Mouse (Mus musculus) frontal cortex, postnatal 36 days (tissue): Measurements from ENCODE around the gene Ppfia2.
A peak's percentile ranks its signal among the peaks of the same experiment; 100 is the strongest.

Experiments
- DNase-seq, 2 experiments: peaks; one replicate each; pipeline ENCODE4 v3.0.0; 2022; ENCODE audit warnings: low spot score in 2 of 2

Ppfia2 gene

DNA sequence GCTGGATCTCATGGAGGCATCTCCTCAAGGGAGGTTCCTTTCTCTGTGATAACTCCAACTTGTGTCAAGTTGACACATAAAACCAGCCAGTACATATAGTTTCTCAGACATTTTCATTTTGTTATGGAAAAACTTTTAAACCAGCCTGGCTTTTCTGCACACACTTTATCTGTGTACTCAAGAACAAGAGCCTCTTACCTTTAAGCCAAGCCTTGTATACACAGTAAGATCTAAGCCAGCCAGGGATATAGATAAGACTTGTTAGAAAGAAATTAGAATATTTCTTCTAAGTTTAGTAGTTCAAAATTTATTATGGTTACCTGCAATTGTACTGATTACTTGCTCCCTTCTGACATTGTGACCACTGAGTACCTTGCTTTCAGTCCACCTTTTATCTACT lies 444.1 kb downstream of the Ppfia2 start:
- DNase-seq, result no peak

DNA sequence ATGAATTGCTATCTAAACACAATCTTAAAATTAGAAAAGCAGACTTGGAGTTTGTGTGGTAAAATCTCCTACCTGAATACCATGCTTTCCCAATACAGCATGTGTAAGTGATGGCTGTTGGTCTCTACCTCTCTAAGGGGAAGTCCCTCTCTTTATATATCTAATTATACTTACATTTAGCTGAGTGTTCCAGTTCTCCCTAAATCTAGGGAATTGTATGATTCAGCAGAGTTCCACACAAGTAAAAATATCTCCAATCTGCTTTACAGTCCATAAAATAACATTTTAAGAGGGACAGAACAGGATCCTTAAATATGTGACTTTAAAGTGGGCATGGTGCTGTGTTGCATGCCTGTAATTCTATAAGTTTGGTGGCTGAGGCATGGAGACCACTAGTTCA lies 444.7 kb downstream of the Ppfia2 start:
- no peak for DNase-seq

DNA sequence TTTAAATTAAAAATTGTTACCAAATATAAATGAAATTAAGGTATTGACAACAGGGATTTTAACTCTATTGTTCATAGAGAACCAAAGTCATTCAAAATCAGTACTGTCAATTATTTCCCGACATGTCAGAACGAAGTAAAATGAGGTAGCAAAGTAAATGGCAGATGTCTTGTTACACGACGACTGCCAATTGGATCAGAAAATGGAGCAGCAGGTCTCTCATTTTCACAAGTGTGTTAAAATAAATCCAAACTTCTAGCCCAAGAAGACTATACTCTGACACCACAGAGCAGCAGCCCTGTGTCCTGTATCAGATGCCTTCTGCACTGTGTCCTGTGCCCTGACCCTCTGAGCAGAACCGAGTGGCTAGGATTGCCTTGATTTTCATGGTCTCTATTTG lies 454.2 kb downstream of the Ppfia2 start:
- no peak for DNase-seq

DNA sequence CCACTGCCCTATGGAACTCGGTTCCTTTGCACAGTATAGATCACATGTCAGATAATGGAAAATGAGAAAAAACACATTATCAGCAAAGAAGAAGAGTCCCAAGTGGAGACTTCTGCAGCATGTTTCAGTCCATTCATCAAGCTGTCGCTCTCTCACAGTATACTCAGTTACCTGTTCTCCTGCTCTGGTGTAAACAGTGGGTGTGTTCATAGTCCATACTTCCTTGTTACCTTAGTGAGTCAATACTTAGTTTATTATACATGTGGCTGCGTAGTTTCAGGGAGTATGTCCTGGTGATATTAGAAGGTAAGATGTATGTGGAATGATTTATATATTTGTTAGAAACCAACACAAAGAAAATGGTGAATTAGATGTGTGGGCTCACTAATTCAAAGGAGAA lies 454.7 kb downstream of the Ppfia2 start:
- no peak for DNase-seq

DNA sequence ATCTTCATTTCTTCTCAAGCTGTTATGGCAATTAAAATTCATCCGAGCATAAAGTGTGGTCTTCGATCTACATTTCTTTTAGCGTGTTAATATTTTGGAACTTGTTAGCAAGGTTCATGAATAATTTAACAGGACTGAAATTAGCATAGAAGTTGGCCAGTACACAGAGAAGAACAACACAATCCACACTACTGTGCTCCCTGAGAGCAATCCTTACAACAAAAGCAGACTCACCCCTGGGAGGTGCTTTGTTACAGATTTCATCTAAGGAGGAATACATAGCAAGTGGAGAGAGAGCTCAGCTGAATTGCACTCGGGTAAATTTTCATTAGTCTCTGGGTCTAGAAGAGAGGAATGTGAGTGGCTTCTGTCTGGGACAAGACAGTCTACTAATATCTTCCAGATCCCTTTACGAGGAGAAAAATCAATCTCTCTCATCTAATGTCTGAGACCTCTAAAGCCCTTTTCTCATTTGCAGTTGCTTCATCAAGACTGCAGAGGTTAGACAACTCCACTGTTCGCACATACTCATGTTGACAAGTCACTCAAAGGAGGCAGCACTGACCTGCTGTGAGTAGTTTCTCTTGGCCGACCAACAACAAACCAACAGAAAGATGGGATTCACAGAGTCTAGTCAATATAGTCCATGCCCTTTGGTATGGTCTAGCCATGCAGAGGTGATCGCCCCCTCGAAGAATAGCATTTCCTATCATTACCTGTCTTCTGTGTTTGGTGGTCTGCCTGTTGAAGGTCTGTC lies 458.6 kb downstream of the Ppfia2 start:
- DNase-seq, result no peak

DNA sequence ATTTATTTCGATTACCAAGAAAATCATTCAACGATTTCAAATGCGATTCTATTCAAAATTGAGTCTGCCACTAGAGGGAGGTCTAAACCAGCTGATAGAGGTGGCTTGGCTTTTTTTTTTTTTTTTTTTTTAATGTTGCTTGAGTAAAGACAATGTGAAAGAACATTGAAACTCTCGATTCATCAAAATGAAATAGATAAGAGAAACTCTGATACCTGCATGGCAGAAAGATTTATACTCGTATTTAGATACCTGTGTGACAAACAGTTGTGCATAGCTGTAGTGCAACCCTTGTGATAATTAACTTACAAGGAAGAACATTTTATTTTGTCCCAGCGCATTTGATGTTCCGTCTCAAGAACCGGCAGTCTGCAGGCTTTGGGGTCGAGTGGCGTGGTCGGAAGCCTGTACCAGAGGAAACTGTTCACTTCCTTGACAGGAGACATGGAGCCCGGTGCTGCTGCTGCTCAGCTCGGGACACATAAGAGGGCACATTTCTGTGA lies 462.5 kb downstream of the Ppfia2 start:
- no peak for DNase-seq

DNA sequence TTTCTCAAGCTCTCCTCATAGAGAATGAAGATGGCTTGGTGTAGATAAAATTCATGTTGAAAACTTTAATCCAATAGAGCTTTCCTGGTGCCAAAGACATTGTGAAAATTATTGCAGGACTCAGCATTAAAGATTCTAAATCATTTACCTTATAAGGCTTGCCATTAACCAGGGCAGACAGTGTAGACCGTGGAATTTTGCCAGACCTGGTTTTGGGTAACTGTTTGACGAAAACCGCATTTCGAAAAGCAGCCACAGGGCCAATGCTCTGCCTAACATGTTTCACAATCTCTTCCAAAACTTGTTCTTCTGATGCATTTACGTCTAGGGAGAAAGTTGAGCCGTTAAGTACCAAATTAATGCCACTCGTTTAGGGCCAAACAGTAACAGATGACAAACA lies 466.9 kb downstream of the Ppfia2 start:
- DNase-seq, result no peak

DNA sequence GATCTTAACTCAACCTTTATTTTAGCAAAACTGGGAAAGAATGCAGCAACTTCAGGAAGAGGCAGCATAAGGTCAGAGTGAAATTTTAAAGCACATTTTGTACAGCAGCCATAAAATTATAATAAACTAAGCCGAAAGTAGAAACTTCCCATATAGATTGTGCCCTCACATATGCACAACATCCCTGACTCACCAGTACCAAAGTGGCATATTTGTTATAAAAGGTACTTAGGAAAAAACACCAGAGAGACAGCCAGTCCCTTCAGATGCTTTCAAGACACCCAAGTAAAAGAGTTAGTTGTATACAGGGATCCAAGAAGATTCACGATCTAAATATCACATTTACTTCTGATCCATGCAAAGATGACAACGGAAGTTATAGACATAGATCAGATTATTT lies 468.7 kb downstream of the Ppfia2 start:
- DNase-seq, result peak in 1 of 2 experiments; percentile 20

DNA sequence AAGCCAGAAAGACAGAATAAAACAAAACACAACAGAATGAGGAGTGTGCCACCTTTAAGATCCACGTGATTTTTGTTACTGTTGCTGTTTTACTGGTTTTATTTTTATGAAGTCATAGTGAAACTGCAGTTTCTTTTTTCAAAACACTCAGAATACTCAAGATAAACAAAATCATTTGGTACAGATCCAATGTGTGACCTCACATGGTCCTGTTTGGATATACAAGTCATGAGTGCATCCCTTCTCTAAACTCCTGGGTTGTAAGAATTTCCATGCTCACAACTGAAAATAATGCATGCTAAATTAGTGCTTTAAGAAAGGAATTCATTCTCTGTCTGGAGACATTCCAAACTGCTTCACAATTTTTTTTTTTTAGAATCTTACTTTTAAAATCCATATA lies 469.3 kb downstream of the Ppfia2 start:
- DNase-seq, result no peak

DNA sequence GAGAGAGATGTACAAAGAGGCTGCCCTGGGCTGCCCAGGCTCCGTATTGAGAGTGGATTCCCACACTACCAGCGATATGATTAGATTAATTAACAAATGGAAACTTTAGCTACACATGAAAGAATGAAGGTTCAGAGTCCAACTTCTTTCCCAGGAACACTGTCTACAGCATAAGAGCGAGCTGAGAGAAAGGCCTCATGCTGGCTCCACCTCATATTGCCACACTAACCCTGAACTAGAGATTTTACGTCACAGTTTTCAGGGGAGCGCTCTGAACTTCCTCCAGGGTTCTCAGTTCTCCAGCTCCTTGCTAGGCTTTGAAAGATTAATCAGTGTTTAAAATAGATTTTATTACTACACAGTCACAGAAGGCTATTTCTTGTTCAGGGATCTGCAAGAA lies 471.2 kb downstream of the Ppfia2 start:
- no peak for DNase-seq

DNA sequence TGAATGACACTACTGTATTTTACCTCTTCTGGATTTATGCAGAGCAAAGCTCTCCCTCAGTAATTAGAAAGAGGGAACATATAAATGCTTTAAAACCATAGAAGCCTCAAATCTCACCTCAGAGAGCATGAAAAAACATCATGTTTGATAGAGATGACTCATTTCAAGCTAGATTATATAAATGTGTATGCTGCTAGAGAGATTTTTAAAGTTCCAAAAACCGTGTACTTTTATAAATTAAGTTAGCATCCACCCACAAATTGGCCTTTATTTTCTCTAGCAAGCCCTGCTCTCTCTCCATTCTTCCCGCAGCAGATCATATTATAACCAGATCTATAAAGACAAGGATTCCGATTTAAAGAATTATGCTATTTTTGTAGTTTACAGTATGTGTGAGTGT lies 488.9 kb downstream of the Ppfia2 start:
- no peak for DNase-seq

DNA sequence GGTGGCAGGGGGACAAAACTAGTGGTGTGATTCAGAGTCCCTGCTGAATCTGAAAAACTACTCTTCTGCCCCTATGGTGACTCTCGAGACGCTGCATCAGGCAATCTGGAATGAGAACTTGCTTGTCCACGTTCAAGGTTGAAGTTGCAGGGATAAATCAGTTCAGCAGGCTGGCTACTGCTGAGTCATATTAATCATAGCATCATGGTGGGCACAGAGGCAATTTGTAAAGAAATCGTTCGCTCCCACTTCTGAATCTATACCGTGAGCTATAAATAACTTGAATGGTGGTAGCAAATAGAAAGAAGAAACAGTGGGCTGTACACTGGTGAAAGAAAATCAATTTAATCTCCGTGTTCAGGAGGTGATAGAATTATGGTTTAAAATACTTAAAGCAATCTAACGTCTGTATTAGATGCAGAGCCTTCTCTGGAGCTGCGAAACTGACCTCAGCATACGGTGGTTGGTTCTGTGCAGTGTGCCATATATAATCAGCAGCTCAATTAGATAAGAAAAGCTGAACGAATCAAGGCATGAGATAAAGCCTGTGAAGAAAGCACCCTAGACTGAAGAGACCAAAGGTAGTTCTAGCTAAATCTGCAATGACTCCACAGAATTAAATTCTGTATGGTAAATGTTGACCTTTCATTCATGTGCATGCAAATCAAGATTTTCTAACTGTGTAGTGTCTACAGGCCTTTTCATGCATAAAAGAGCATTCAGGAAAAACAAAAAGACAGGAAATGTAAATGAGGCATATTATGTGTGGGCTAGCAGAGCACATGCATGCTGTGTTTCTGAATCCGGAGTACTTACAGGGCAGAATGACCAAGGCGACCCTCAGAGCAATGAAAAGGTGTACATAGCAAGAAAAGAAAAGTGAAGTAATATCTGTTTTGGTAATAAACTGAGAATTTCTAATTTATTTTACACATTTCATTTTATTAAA lies 505.3 kb downstream of the Ppfia2 start:
- no peak for DNase-seq
